22 mouse cellular contexts compared by ENCODE assay signal in genomic region chr3:108033156-108033555, GRCm38 (mm10). TPM values are rescaled to one million over a fixed set of nuclear protein-coding genes. Genes with fewer than 3 reads are reported as not detected.
DNase-seq lines count a peak whose midpoint lies in the region; ATAC-seq and TF ChIP-seq lines count a peak whose summit lies in the region.
"Had no signal": no experiment of that assay in that cellular context is flagged by ENCODE, and none has a peak within 500 bp of the region (broad histone marks: within the 10 kb centered on the region; RNA-seq: fewer than 3 reads in every experiment).

No protein-coding gene starts in this region.

- no peak overlapping the region for H3K27ac ChIP-seq in kidney, postnatal 0 days
- H3K27ac ChIP-seq in kidney, embryonic 15.5 days = no peak overlapping the region
- no peak overlapping the region for H3K27ac ChIP-seq in liver, adult 2 months (replicated peaks; ENCODE audit: insufficient read depth, low read depth, low read length)
- H3K27ac ChIP-seq in liver, embryonic 11.5 days (ENCODE audit: low read depth, low read length) = no peak overlapping the region
- H3K27ac ChIP-seq: forebrain, embryonic 13.5 days; hindbrain, embryonic 15.5 days; limb, embryonic 15.5 days had no signal

- no peak overlapping the region for H3K4me2 ChIP-seq in kidney, postnatal 0 days (ENCODE audit: low read length)
- no peak overlapping the region for H3K4me2 ChIP-seq in kidney, embryonic 15.5 days
- H3K4me2 ChIP-seq in liver, embryonic 11.5 days = no peak overlapping the region
- H3K4me2 ChIP-seq: forebrain, embryonic 13.5 days; hindbrain, embryonic 15.5 days; limb, embryonic 15.5 days; midbrain, embryonic 11.5 days had no signal

- no peaks in the 10 kb centered on the region for H3K9me3 ChIP-seq in kidney, postnatal 0 days (replicated peaks; ENCODE audit: low read length)
- H3K9me3 ChIP-seq in kidney, embryonic 15.5 days (replicated peaks) = no peaks in the 10 kb centered on the region
- H3K9me3 ChIP-seq in liver, embryonic 11.5 days (ENCODE audit: control insufficient read depth, low read length) = no peaks in the 10 kb centered on the region
- H3K9me3 ChIP-seq: forebrain, embryonic 13.5 days; hindbrain, embryonic 15.5 days; limb, embryonic 15.5 days had no signal

- no peaks in the 10 kb centered on the region for H3K79me2 ChIP-seq in liver, adult 2 months (ENCODE audit: control insufficient read depth, insufficient read depth, low read length)

- TF ChIP-seq POLR2A in liver, adult 2 months (IDR thresholded peaks at IDR 0.05; ENCODE audit: extremely low read depth, insufficient read depth, low read length) = no peak

- intact Hi-C loops in heart, postnatal 14 days (cut with DNase I) = no loop called here

- no peak overlapping the region for H3K4me3 ChIP-seq in kidney, postnatal 0 days (replicated peaks; ENCODE audit: low read depth, low read length)
- no peak overlapping the region for H3K4me3 ChIP-seq in kidney, embryonic 15.5 days (replicated peaks)
- H3K4me3 ChIP-seq in liver, adult 2 months (ENCODE audit: insufficient read depth, low read depth, low read length) = no peak overlapping the region
- no peak overlapping the region for H3K4me3 ChIP-seq in liver, embryonic 11.5 days (ENCODE audit: low read depth, low read length)
- H3K4me3 ChIP-seq: forebrain, embryonic 13.5 days; heart, adult 2 months; hindbrain, embryonic 15.5 days; limb, embryonic 15.5 days had no signal

- TF ChIP-seq CTCF in kidney, postnatal 0 days (IDR thresholded peaks at IDR 0.05; ENCODE audit: low read depth) = no peak
- no peak for TF ChIP-seq CTCF in liver, adult 2 months (IDR thresholded peaks at IDR 0.05; ENCODE audit: low read depth, low read length)

- H3K27me3 ChIP-seq in kidney, postnatal 0 days (ENCODE audit: insufficient read depth, low read length) = no peaks in the 10 kb centered on the region
- no peaks in the 10 kb centered on the region for H3K27me3 ChIP-seq in kidney, embryonic 15.5 days
- no peaks in the 10 kb centered on the region for H3K27me3 ChIP-seq in liver, adult 2 months (ENCODE audit: control insufficient read depth, insufficient read depth, low read length)
- no peaks in the 10 kb centered on the region; the same call in 1 of the 2 replicates for H3K27me3 ChIP-seq in liver, embryonic 11.5 days (replicated peaks; ENCODE audit: control insufficient read depth, insufficient read depth, low read length)
- H3K27me3 ChIP-seq: forebrain, embryonic 13.5 days; hindbrain, embryonic 15.5 days; limb, embryonic 15.5 days had no signal

- H3K9ac ChIP-seq in kidney, postnatal 0 days (ENCODE audit: low read depth, low read length) = no peak overlapping the region
- H3K9ac ChIP-seq in kidney, embryonic 15.5 days = no peak overlapping the region
- H3K9ac ChIP-seq in liver, adult 2 months (ENCODE audit: low read depth, low read length) = no peak overlapping the region
- H3K9ac ChIP-seq in liver, embryonic 11.5 days (ENCODE audit: low read depth, low read length) = no peak overlapping the region
- H3K9ac ChIP-seq: forebrain, embryonic 13.5 days; hindbrain, embryonic 15.5 days; limb, embryonic 15.5 days had no signal

- DNase-seq in heart, adult 11 months = peak; percentile 95
- no peak for DNase-seq in heart, postnatal 14 days
- peak; percentile 77 for DNase-seq in kidney, postnatal 0 days (ENCODE audit: low spot score)
- peak; percentile 34 for DNase-seq in liver, adult 2 months (ENCODE audit: extremely low read depth, low read depth, low spot score)
- no peak for DNase-seq in liver, embryonic 11.5 days (ENCODE audit: low spot score)
- DNase-seq in Muller cell, postnatal 12 days (ENCODE audit: inconsistent ontology term) = peak; percentile 81
- DNase-seq in spleen, postnatal 4 days (ENCODE audit: low spot score in 2 of 2) = no peak
- DNase-seq: adrenal gland, postnatal 36 days; cerebellum, adult 9-10 months; left cerebral cortex, postnatal 4 days; lung, adult 18-20 months; thymus, postnatal 14 days had no signal

- no peaks in the 10 kb centered on the region for H3K4me1 ChIP-seq in kidney, postnatal 0 days (replicated peaks; ENCODE audit: insufficient read depth, low read length)
- 0 out of 2 replicates have a peak, but pooled peaks cover 3% of the 10 kb centered on the region for H3K4me1 ChIP-seq in kidney, embryonic 15.5 days
- peaks cover 22% of the 10 kb centered on the region for H3K4me1 ChIP-seq in liver, adult 2 months (ENCODE audit: control insufficient read depth, insufficient read depth, low read length)
- H3K4me1 ChIP-seq in liver, embryonic 11.5 days (replicated peaks; ENCODE audit: control insufficient read depth, insufficient read depth, low read length) = no peaks in the 10 kb centered on the region
- H3K4me1 ChIP-seq: forebrain, embryonic 13.5 days; hindbrain, embryonic 15.5 days; limb, embryonic 15.5 days had no signal

- 27% methylated on average over 5 of the region's 5 CpGs for WGBS in kidney, postnatal 0 days
- WGBS in kidney, embryonic 15.5 days = 45% methylated on average over 5 of the region's 5 CpGs
- WGBS in liver, adult 2 months = 58% methylated on average over 5 of the region's 5 CpGs
- 80% methylated on average over 5 of the region's 5 CpGs for WGBS in liver, embryonic 11.5 days

- no peaks in the 10 kb centered on the region for H3K36me3 ChIP-seq in kidney, postnatal 0 days (ENCODE audit: insufficient read depth, low read length)
- no peaks in the 10 kb centered on the region for H3K36me3 ChIP-seq in kidney, embryonic 15.5 days
- H3K36me3 ChIP-seq in liver, adult 2 months (ENCODE audit: control insufficient read depth, insufficient read depth, low read length) = no peaks in the 10 kb centered on the region
- no peaks in the 10 kb centered on the region for H3K36me3 ChIP-seq in liver, embryonic 11.5 days (ENCODE audit: control insufficient read depth, insufficient read depth, low read length)
- H3K36me3 ChIP-seq: hindbrain, embryonic 15.5 days; limb, embryonic 15.5 days had no signal

- ATAC-seq in kidney, postnatal 0 days (replicated peaks; ENCODE audit: low FRiP score, low read depth) = no peak
- ATAC-seq in kidney, embryonic 15.5 days (replicated peaks; ENCODE audit: low FRiP score) = no peak
- no peak for ATAC-seq in liver, embryonic 11.5 days (replicated peaks; ENCODE audit: low FRiP score)
- ATAC-seq: CD4-positive, CD25-positive, alpha-beta regulatory T cell, adult 4 months; forebrain, embryonic 13.5 days had no signal

RNA-seq across cellular contexts. Expression of gene Gstm4, which starts 11.5 kb away (rescaled TPM):
- total RNA-seq in heart, postnatal 14 days (2021) = 10 to 100 TPM in 1 of 2 experiments, 1 to 10 TPM in 1; 9.2 to 10.1 TPM
- 21.8 and 22.1 TPM in 2 replicates for polyA plus RNA-seq in kidney, postnatal 0 days (2015; fragmentation: Nextera tagmentation; extraction: Ambion mirVana)
- polyA plus RNA-seq in kidney, embryonic 15.5 days (2015; fragmentation: Nextera tagmentation; extraction: Ambion mirVana) = 15.9 and 18.8 TPM in 2 replicates
- total RNA-seq in liver, adult 2 months (2014; rRNA removed) = 19.8 and 26.5 TPM in 2 replicates
- 86.0 and 98.9 TPM in 2 replicates for polyA plus RNA-seq in liver, adult 2 months (2012; rRNA removed)
- 21.2 and 22.8 TPM in 2 replicates for polyA plus RNA-seq in liver, embryonic 11.5 days (2014; fragmentation: Nextera tagmentation; extraction: Ambion mirVana)

RNA-seq across cellular contexts. Expression of gene Gstm1, which starts 15.4 kb away (rescaled TPM):
- total RNA-seq in heart, postnatal 14 days (2021) = 100 to 1,000 TPM in 1 of 2 experiments, 10 to 100 TPM in 1; 94.2 to 113 TPM
- 177 and 224 TPM in 2 replicates for polyA plus RNA-seq in kidney, postnatal 0 days (2015; fragmentation: Nextera tagmentation; extraction: Ambion mirVana)
- 75.6 and 93.6 TPM in 2 replicates for polyA plus RNA-seq in kidney, embryonic 15.5 days (2015; fragmentation: Nextera tagmentation; extraction: Ambion mirVana)
- total RNA-seq in liver, adult 2 months (2014; rRNA removed) = 474 and 907 TPM in 2 replicates
- polyA plus RNA-seq in liver, adult 2 months (2012; rRNA removed) = 5,254 and 6,847 TPM in 2 replicates
- 244 and 267 TPM in 2 replicates for polyA plus RNA-seq in liver, embryonic 11.5 days (2014; fragmentation: Nextera tagmentation; extraction: Ambion mirVana)

RNA-seq across cellular contexts. Expression of gene Gstm2, which starts 46.9 kb away (rescaled TPM):
- 10 to 100 TPM; 53.0 to 70.5 TPM for total RNA-seq in heart, postnatal 14 days (2021)
- polyA plus RNA-seq in kidney, postnatal 0 days (2015; fragmentation: Nextera tagmentation; extraction: Ambion mirVana) = 148 and 155 TPM in 2 replicates
- polyA plus RNA-seq in kidney, embryonic 15.5 days (2015; fragmentation: Nextera tagmentation; extraction: Ambion mirVana) = 93.9 and 101 TPM in 2 replicates
- 79.1 and 88.5 TPM in 2 replicates for total RNA-seq in liver, adult 2 months (2014; rRNA removed)
- polyA plus RNA-seq in liver, adult 2 months (2012; rRNA removed) = 222 and 270 TPM in 2 replicates
- polyA plus RNA-seq in liver, embryonic 11.5 days (2014; fragmentation: Nextera tagmentation; extraction: Ambion mirVana) = 16.7 and 18.2 TPM in 2 replicates
- polyA plus RNA-seq: CD4-positive, CD25-positive, alpha-beta regulatory T cell, adult 4 months had no signal

RNA-seq across cellular contexts. Expression of gene Ampd2, which starts 53.3 kb away (rescaled TPM):
- total RNA-seq in heart, postnatal 14 days (2021) = 1 to 10 TPM; 7.5 to 8.7 TPM
- 35.8 and 38.2 TPM in 2 replicates for polyA plus RNA-seq in kidney, postnatal 0 days (2015; fragmentation: Nextera tagmentation; extraction: Ambion mirVana)
- 59.3 and 66.2 TPM in 2 replicates for polyA plus RNA-seq in kidney, embryonic 15.5 days (2015; fragmentation: Nextera tagmentation; extraction: Ambion mirVana)
- total RNA-seq in liver, adult 2 months (2014; rRNA removed) = 11.0 and 13.8 TPM in 2 replicates
- 69.6 and 128 TPM in 2 replicates for polyA plus RNA-seq in liver, adult 2 months (2012; rRNA removed)
- polyA plus RNA-seq in liver, embryonic 11.5 days (2014; fragmentation: Nextera tagmentation; extraction: Ambion mirVana) = 119 and 123 TPM in 2 replicates

RNA-seq across cellular contexts. Expression of gene Gnat2, which starts 59.4 kb away (rescaled TPM):
- under 1 TPM in 1 of 2 experiments, not detected in 1; 0.34 TPM for total RNA-seq in heart, postnatal 14 days (2021)
- polyA plus RNA-seq in kidney, postnatal 0 days (2015; fragmentation: Nextera tagmentation; extraction: Ambion mirVana) = 1.0 and 1.2 TPM in 2 replicates
- 0.68 and 1.9 TPM in 2 replicates for polyA plus RNA-seq in kidney, embryonic 15.5 days (2015; fragmentation: Nextera tagmentation; extraction: Ambion mirVana)
- 2.9 and 3.9 TPM in 2 replicates for total RNA-seq in liver, adult 2 months (2014; rRNA removed)
- polyA plus RNA-seq in liver, adult 2 months (2012; rRNA removed) = 0.91 and 1.5 TPM in 2 replicates
- polyA plus RNA-seq in liver, embryonic 11.5 days (2014; fragmentation: Nextera tagmentation; extraction: Ambion mirVana) = 4.2 and 5.4 TPM in 2 replicates
- total RNA-seq: layer of hippocampus, adult 18-20 months; layer of hippocampus, postnatal 14 days; midbrain, postnatal 0 days had no signal
- polyA plus RNA-seq: CD4-positive, CD25-positive, alpha-beta regulatory T cell, adult 4 months; heart, adult 2 months had no signal

Comparison
In these comparisons a context has a peak if more than half of its experiments do, and no peak if none do; other contexts are left out.
1. DNase-seq: peak in heart, adult 11 months (single experiment), kidney, postnatal 0 days (single experiment), liver, adult 2 months (single experiment) and Muller cell, postnatal 12 days (single experiment); none in heart, postnatal 14 days (0 of 2), liver, embryonic 11.5 days (single experiment) and spleen, postnatal 4 days (0 of 2).
2. RNA of gene Gstm1, which starts 15.4 kb away (polyA plus RNA-seq): 5,254 to 6,847 TPM in liver, adult 2 months; 244 to 267 TPM in liver, embryonic 11.5 days, 177 to 224 TPM in kidney, postnatal 0 days and 75.6 to 93.6 TPM in kidney, embryonic 15.5 days; every median in the first group is over 10 times any median in the second.